Mouse (Mus musculus) intestine, embryonic 15.5 days (tissue): ENCODE results near the gene Dcaf17. TPM values are rescaled to one million over a fixed set of nuclear protein-coding genes. Genes with fewer than 3 reads are reported as not detected.

Source experiments
- ATAC-seq: fragments of 200-750 bp; cut with Nextera tagmentation; 2 replicates; pipeline ENCODE4 v1.8.0; 2017; ENCODE audit warnings: moderate TSS enrichment, moderate library complexity
- H3K27ac ChIP-seq: fragments of 300-500 bp; sonication (generic); 2 replicates; pipeline ENCODE4 v1.5.1; 2015; ENCODE audit warnings: mild to moderate bottlenecking, inconsistent platforms
- H3K27me3 ChIP-seq: fragments of 300-500 bp; sonication (generic); replicated peaks from 2 replicates; pipeline ENCODE4 v1.6.1; 2015; ENCODE audit warnings: inconsistent platforms
- H3K36me3 ChIP-seq: fragments of 300-500 bp; sonication (generic); 2 replicates; pipeline ENCODE4 v1.6.1; 2015; ENCODE audit warnings: inconsistent platforms
- H3K4me1 ChIP-seq: fragments of 300-500 bp; sonication (generic); replicated peaks from 2 replicates; pipeline ENCODE4 v1.6.1; 2015; ENCODE audit warnings: inconsistent platforms
- H3K4me2 ChIP-seq: fragments of 300-500 bp; sonication (generic); replicated peaks from 2 replicates; pipeline ENCODE4 v1.6.1; 2015; ENCODE audit warnings: mild to moderate bottlenecking, inconsistent platforms
- H3K4me3 ChIP-seq: fragments of 300-500 bp; sonication (generic); replicated peaks from 2 replicates; pipeline ENCODE4 v1.5.1; 2015; ENCODE audit warnings: inconsistent platforms
- H3K9ac ChIP-seq: fragments of 300-500 bp; sonication (generic); 2 replicates; pipeline ENCODE4 v1.6.1; 2015; ENCODE audit warnings: inconsistent platforms
- H3K9me3 ChIP-seq: fragments of 300-500 bp; sonication (generic); 2 replicates; pipeline ENCODE4 v1.6.1; 2016; ENCODE audit warnings: inconsistent platforms
- WGBS: fragments of 180-500 bp; shearing (Covaris S2); methylation state at CpG from one replicate; pipeline ENCODE4 v1.1.7; 2015; 5-methylcytosine and 5-hydroxymethylcytosine counted together
- polyA plus RNA-seq: library from polyadenylated mRNA; unstranded; fragments of >200 nt; fragmentation: Nextera tagmentation; extraction: Ambion mirVana; gene quantifications from 2 replicates; pipeline ENCODE4 v1.2.1, GENCODE M21; 2015

The Dcaf17 gene
- polyA plus RNA-seq, 1 experiment from 2014 or later = 43.0 TPM

DNA sequence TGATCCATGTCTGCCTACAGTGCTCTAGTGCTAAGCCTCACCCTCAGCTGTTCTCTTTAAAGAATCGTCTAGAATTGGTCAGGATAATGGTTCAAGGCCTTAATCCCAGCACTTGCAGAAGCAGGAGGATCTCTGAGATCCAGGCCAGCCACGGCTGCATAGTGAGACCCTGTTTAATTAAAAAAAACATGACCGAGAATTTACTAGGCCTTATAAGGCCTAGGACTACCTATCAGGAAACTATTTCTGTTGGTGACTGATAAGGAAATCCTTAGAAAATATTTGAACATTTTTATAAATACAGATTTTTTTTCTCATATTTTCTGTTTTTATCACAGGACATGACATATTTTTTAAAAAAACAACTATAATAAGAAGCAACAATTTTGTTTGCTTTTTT is 18.2 kb downstream of the Dcaf17 start:
- Histone ChIP-seq H3K4me2 (no peak overlapping the region), H3K27me3 (no peaks in the 10 kb centered on the region), H3K9ac (no peak overlapping the region), H3K27ac (no peak overlapping the region), H3K9me3 (no peaks in the 10 kb centered on the region), H3K4me1 (no peaks in the 10 kb centered on the region), H3K4me3 (no peak overlapping the region), H3K36me3 (no peaks in the 10 kb centered on the region)
- 87% methylated on average over 3 of the region's 3 CpGs for WGBS
- no peak for ATAC-seq

DNA sequence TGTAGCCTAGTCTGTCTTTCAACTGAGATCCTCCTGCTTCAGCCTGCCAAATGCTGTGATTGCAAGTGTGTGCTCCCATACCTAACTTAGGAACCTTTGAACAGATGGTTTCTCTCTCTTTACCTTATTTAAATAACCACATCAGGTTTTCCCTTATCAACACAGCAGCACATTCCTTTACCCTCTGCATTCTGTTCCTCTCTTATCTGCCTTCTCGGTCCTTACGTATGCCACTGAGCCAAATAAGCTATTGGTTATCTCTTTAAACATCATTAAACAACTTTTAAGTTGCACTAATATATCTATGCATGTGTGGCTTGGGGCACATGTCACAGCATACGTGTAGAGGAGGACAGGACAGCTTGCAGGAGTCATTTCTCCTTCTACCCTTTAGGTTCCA is 18.7 kb downstream of the Dcaf17 start:
- Histone ChIP-seq H3K4me1 (no peaks in the 10 kb centered on the region), H3K27me3 (no peaks in the 10 kb centered on the region), H3K36me3 (no peaks in the 10 kb centered on the region), H3K4me3 (no peak overlapping the region), H3K4me2 (no peak overlapping the region), H3K9ac (no peak overlapping the region), H3K9me3 (no peaks in the 10 kb centered on the region), H3K27ac (no peak overlapping the region)
- 70% methylated on average over 3 of the region's 3 CpGs for WGBS
- no peak for ATAC-seq

DNA sequence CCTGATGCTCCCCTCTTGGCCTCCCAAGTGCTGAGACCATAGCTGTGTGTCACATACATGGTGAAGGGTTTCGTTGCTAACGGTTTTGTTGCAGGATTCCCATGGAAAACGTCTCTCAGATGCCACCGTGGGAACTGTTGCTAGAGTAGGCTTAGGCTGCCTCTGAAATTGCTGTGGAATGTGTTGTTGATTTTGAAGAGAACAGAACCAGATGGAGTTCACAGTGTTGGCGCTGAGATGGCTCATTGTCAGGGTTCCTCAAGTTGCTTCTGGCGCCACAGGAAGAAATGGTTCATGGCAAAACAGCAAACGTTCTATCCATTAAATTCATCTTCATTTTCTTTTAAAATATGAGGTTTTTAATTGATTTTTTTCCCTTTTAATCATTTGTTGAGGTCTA is 27.3 kb downstream of the Dcaf17 start:
- no peak for ATAC-seq
- Histone ChIP-seq H3K27ac (no peak overlapping the region), H3K9me3 (no peaks in the 10 kb centered on the region), H3K4me3 (no peak overlapping the region), H3K27me3 (no peaks in the 10 kb centered on the region), H3K4me1 (no peaks in the 10 kb centered on the region), H3K36me3 (0 out of 2 replicates have a peak, but pooled peaks cover 6% of the 10 kb centered on the region), H3K9ac (no peak overlapping the region), H3K4me2 (no peak overlapping the region)
- 92% methylated on average over 7 of the region's 7 CpGs for WGBS

DNA sequence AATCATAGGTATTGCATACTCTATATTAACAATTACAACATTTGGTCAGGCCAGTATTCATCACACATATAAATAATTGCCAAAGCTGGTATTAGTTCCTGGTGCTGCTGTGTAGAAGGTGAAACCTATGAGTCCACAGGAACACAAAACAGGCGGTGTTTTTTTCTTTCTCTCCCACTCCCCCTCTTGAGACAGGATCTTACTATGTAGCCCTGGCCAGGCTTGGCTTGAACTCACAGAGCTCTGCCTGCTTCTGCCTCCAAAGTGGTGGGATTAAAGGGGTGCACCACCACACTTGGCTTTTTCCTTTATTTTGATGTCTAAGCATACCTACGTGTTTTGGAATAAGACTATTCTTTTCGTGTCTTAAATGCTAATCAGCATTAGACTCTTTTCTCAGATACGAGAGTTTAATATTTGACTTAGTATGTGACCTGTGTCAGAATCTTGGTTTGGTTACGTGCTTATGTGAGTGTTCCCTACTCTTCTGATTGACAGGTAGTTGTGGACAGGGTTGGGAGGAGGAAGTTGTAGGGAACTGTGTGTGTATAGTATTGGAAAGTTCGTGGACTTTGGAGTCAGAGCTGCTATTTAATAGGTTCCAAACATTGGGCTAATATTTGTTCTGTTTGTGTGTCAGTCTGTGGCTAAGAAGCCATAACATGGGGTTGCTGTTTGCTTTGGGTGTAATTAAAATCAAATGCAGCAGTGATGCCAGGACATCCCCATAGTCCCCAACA is 28.5 kb downstream of the Dcaf17 start:
- Histone ChIP-seq H3K4me1 (no peaks in the 10 kb centered on the region), H3K27ac (peak overlapping the region; percentile 40), H3K4me2 (no peak overlapping the region), H3K9me3 (no peaks in the 10 kb centered on the region), H3K4me3 (no peak overlapping the region), H3K27me3 (no peaks in the 10 kb centered on the region), H3K36me3 (0 out of 2 replicates have a peak, but pooled peaks cover 6% of the 10 kb centered on the region), H3K9ac (no peak overlapping the region)
- 69% methylated on average over 6 of the region's 6 CpGs for WGBS
- ATAC-seq = peak; percentile 99

DNA sequence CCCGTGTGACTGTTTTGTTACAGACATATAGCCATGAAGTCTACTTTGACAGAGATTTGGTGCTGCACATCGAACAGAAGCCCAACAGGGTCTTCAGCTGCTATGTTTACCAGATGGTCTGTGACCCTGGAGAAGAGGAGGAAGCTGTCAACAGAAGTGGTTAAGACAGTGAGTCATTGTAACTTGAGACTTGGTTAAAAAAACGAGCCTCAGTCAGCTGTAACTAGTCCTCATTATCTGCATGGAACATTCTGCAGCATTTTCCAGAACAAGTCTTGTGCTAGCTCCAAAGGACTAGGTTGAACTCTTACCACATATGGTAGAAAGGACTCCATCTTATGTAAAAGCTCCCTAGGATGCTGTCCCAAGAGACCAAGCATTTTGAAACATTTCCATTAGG is 34.6 kb downstream of the Dcaf17 start:
- no peak overlapping the region for H3K4me2 ChIP-seq
- no peak overlapping the region for H3K4me3 ChIP-seq
- H3K9me3 ChIP-seq = no peaks in the 10 kb centered on the region
- peaks cover 4% of the 10 kb centered on the region; the same call in 1 of the 2 replicates for H3K36me3 ChIP-seq
- no peak overlapping the region for H3K27ac ChIP-seq
- WGBS = 66% methylated on average over 3 of the region's 3 CpGs
- H3K27me3 ChIP-seq = no peaks in the 10 kb centered on the region
- no peaks in the 10 kb centered on the region for H3K4me1 ChIP-seq
- H3K9ac ChIP-seq = no peak overlapping the region
- no peak for ATAC-seq

DNA sequence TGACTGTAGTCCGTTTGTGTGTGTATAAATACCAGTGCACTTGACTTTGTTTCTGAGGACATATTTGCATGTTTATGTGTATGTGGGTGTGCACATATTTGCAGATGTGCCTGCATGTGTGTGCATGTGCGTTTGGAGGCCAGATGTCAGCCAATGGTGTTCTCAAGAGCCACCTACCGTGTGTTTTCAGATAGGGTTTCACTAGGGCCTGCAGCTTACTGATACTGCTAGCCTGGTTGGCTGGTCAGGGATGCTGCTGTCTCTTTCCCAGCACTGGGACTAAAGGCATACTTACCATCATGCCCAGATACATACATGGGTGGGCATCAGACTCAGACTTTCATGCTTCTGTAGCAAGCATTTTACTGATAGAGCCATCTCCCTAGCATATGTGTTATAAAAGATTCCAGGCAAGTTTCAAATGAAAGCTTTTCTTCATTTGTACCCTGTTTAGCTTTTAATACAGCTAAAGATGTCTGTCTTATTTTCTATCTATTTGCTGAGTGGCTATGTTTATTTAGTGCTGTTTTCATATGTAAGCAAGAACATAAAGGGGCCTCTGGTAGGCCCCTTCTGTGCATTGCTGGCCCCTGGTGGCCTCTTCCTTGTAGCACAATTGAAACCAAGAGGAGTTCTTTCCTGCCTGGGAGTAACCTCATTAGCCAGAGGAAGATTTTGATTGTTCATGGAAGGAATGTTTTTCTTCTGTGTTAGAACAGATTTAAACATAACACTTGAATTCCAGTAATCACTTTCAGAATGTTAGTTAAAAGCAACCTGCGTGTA is 35.7 kb downstream of the Dcaf17 start:
- no peaks in the 10 kb centered on the region for H3K4me1 ChIP-seq
- H3K27me3 ChIP-seq = no peaks in the 10 kb centered on the region
- WGBS = 76% methylated on average over 4 of the region's 4 CpGs
- no peak overlapping the region for H3K4me3 ChIP-seq
- no peaks in the 10 kb centered on the region for H3K9me3 ChIP-seq
- no peak overlapping the region for H3K27ac ChIP-seq
- H3K9ac ChIP-seq = no peak overlapping the region
- peak; percentile 28; the same call in 1 of the 2 replicates for ATAC-seq
- H3K4me2 ChIP-seq = no peak overlapping the region
- peaks cover 4% of the 10 kb centered on the region; the same call in 1 of the 2 replicates for H3K36me3 ChIP-seq

DNA sequence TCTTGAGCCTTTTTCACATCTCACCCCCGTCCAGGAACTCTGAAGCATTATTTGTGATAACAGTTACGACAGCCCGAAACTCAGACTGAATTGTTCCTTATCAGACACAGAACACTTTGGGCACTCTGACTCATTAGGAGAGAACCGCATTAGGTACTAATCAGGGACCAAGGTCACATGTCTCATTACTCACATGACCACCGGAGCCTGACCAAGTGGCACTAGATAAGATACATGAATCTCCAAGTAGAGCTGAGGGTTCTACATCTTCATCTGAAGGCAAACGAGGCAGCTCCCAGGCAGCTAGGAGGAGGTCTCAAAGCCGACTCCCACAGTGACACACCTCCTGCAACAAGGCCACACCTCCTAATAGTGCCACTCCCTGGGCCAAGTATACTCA is 41.0 kb downstream of the Dcaf17 start:
- Histone ChIP-seq H3K4me1 (no peaks in the 10 kb centered on the region), H3K27ac (no peak overlapping the region), H3K27me3 (no peaks in the 10 kb centered on the region), H3K9ac (no peak overlapping the region), H3K4me2 (no peak overlapping the region), H3K4me3 (no peak overlapping the region), H3K9me3 (no peaks in the 10 kb centered on the region), H3K36me3 (no peaks in the 10 kb centered on the region)
- 58% methylated on average over 7 of the region's 7 CpGs for whole genome bisulfite sequencing
- ATAC-seq = peak; percentile 87

DNA sequence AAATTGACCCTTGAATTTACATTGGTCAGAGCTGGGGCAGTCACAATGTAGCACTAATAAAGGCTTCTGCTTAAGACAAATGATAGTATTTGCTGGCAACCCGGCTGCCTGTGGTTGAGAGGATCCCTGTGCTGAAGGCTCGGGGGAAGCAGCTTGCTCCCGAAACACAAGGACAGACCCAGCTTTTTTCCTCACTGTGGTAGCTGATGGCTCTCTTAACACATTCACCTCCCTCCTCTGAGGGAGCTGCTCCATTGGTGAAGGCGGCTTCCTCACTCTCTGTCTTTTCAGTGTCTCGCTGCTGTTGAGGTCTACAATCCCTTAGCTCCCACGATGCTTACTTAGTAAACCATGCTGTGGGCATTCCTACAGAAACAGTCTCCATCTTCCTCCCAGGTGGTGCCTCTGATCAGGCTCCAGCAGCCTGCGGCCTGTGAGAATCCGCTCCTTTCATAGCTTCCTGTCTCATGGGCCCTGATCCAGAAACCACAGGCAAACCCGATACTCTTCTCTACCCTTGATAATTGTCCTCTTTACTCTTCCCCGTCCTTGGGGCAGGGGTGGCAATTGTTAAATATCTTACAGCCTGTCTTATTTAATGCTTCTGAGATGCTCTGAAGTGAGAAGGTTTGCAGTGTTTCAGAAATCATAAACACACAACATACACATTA is 47.6 kb downstream of the Dcaf17 start:
- Histone ChIP-seq H3K27ac (no peak overlapping the region), H3K9me3 (no peaks in the 10 kb centered on the region), H3K36me3 (no peaks in the 10 kb centered on the region), H3K4me2 (no peak overlapping the region), H3K9ac (no peak overlapping the region), H3K4me1 (no peaks in the 10 kb centered on the region), H3K27me3 (no peaks in the 10 kb centered on the region), H3K4me3 (no peak overlapping the region)
- 72% methylated on average over 10 of the region's 10 CpGs for WGBS
- ATAC-seq = no peak

DNA sequence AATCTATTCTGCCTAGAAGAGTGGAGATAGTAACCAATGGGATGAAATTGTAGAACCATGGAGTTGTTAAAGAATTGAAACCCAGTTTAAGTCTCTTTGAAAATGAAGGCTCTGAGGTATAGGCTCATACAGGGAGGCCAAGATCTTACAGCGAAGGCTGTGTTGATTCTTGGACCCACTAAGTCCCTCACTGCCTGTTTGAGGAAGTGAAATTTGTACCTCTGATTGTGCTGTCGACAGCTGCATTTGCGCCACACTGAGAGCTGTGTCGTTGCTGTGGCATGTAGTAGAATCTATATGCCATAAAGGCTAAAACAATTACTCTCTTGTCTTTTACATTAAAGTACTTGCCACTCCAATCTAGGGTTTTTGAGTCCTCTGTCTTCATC is 48.2 kb downstream of the Dcaf17 start:
- 75% methylated on average over 4 of the region's 4 CpGs for WGBS
- H3K27me3 ChIP-seq = no peaks in the 10 kb centered on the region

DNA sequence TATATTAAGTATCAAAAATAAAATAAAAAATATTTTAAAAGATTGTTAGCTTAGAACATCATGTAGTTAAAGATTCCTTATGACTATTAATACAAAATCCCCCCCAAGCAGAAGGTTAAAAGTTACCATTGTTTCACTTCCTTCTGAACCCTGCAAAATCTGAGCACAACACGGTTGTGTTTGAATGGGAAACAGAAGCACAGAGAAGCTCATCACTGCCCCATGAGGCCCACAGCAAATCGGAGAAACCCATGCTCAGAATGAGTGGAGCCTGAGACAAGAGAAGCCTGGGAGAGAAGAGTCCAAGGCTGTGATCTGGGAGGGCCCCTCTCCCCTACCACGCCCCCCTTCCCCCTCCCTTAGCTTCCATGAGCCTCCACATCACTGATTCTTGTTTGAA is 49.6 kb downstream of the Dcaf17 start:
- Histone ChIP-seq H3K36me3 (no peaks in the 10 kb centered on the region), H3K27ac (no peak overlapping the region), H3K4me2 (no peak overlapping the region), H3K9me3 (no peaks in the 10 kb centered on the region), H3K4me3 (no peak overlapping the region), H3K4me1 (no peaks in the 10 kb centered on the region), H3K27me3 (no peaks in the 10 kb centered on the region), H3K9ac (no peak overlapping the region)
- WGBS = 77% methylated on average over 3 of the region's 3 CpGs
- ATAC-seq = no peak

More for the DNA sequence above, 48.2 kb downstream of the Dcaf17 start:
- Histone ChIP-seq H3K9me3 (no peaks in the 10 kb centered on the region), H3K4me3 (no peak overlapping the region), H3K4me1 (no peaks in the 10 kb centered on the region), H3K36me3 (no peaks in the 10 kb centered on the region), H3K27ac (no peak overlapping the region), H3K9ac (no peak overlapping the region), H3K4me2 (no peak overlapping the region)
- no peak for ATAC-seq

DNA sequence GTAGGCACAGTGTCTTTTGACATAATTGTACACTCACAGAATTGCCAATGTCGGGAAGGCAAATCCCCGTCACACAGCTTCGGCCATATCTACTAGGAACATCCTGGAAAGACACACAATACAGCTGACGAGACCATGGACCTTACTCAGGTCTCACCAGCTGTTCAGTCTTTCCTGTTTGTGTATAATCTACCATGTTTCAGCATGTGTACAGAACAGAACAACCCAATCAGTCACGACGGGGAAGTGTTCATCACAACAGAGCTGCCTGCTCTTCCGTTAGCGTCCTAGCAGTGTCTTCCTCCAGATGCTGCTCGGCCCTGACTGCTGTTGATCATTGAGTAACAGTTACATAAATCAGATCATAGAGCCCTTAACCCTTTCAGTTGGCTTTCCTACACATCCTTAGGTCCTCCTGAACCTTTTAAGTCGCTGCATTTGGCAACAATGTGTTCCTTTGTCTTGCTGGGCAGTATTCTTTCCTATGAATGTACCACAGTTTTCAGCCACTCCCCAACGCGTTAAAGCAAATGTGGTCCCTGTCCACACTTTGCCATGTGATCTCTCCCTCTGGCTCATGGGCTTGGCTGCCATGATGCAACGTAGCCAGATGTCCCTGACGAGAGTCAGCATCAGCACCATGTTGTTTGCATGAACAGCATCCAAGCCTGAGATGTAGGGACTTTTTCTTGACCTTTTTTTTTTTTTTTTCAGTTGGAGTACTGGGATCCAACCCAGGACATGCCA is 50.5 kb downstream of the Dcaf17 start:
- Histone ChIP-seq H3K9me3 (no peaks in the 10 kb centered on the region), H3K9ac (no peak overlapping the region), H3K36me3 (no peaks in the 10 kb centered on the region), H3K4me1 (no peaks in the 10 kb centered on the region), H3K27me3 (no peaks in the 10 kb centered on the region), H3K4me2 (no peak overlapping the region), H3K27ac (no peak overlapping the region), H3K4me3 (no peak overlapping the region)
- no peak for ATAC-seq
- WGBS = 60% methylated on average over 14 of the region's 14 CpGs

DNA sequence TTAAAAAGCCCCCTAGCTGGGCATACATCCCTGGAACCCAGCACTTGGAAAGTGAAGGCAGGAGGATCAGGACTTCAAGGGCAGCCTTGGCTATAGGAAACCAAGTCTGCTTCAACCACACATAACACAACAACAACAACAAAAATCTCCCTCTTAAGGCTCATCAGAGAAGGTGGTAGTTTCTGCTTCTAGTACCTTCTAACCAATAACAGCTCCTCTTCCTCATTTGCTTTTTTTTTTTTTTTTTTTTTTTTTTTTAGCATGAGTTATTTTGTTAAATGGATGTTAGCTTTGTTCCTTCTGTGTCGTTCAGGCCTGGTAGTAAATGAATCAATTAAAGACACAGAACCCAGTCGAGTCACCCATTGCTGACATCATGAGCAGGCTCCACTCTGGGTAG is 52.1 kb downstream of the Dcaf17 start:
- Histone ChIP-seq H3K36me3 (no peaks in the 10 kb centered on the region), H3K9ac (no peak overlapping the region), H3K27ac (no peak overlapping the region), H3K4me1 (no peaks in the 10 kb centered on the region), H3K27me3 (no peaks in the 10 kb centered on the region), H3K4me2 (no peak overlapping the region), H3K9me3 (no peaks in the 10 kb centered on the region), H3K4me3 (no peak overlapping the region)
- 65% methylated on average over 2 of the region's 2 CpGs for WGBS
- no peak for ATAC-seq
